Mouse (Mus musculus): ENCODE data around the gene Hgd. TPM values are rescaled to one million over a fixed set of nuclear protein-coding genes. Genes with fewer than 3 reads are reported as not detected.
A peak's percentile ranks its signal among the peaks of the same experiment; 100 is the strongest.

Hgd gene
- 17.8 and 19.5 TPM in 2 replicates for polyA plus RNA-seq (2016; fragmentation: Nextera tagmentation; extraction: Ambion mirVana)

- 52% methylated on average over 4 of the region's 4 CpGs for WGBS (ENCODE audit: insufficient replicate concordance)
- H3K9me3 ChIP-seq (replicated peaks): no peaks in the 10 kb centered on the region
- peaks cover 6% of the 10 kb centered on the region for H3K27me3 ChIP-seq (replicated peaks)
- no peak for ATAC-seq
- peak within 1 kb of the TSS; percentile 24 for H3K4me2 ChIP-seq
- H3K4me3 ChIP-seq: peak within 1 kb of the TSS; percentile 25
- no peaks in the 10 kb centered on the region for H3K36me3 ChIP-seq
- H3K27ac ChIP-seq: peak within 1 kb of the TSS; percentile 54; the same call in 1 of the 2 replicates
- H3K9ac ChIP-seq: no peak within 1 kb of the TSS
- H3K4me1 ChIP-seq: peaks cover 15% of the 10 kb centered on the region
Observed at GRCm38 (mm10) chr16:37579994-37580393, at the start of gene Hgd. TSS of gene Hgd (plus strand) at chr16:37580153.

GRCm38 (mm10) chr16:37530170-37530569 lies 49.8 kb upstream of the Hgd start:
- peak; percentile 40; the same call in 1 of the 2 replicates for ATAC-seq
- peaks cover 47% of the 10 kb centered on the region for H3K36me3 ChIP-seq
- no peak overlapping the region for H3K9ac ChIP-seq
- 81% methylated on average over 6 of the region's 6 CpGs for WGBS (ENCODE audit: insufficient replicate concordance)
- no peaks in the 10 kb centered on the region for H3K9me3 ChIP-seq (replicated peaks)
- H3K27ac ChIP-seq: no peak overlapping the region
- no peak overlapping the region for H3K4me3 ChIP-seq
- no peak overlapping the region for H3K4me2 ChIP-seq
- no peaks in the 10 kb centered on the region for H3K27me3 ChIP-seq (replicated peaks)
- peaks cover 15% of the 10 kb centered on the region for H3K4me1 ChIP-seq

GRCm38 (mm10) chr16:37532046-37532445 lies 47.9 kb upstream of the Hgd start:
- H3K27me3 ChIP-seq (replicated peaks): no peaks in the 10 kb centered on the region
- H3K4me1 ChIP-seq: peaks cover 20% of the 10 kb centered on the region
- no peak overlapping the region for H3K4me2 ChIP-seq
- no peak overlapping the region for H3K27ac ChIP-seq
- H3K4me3 ChIP-seq: no peak overlapping the region
- H3K9ac ChIP-seq: no peak overlapping the region
- no peak for ATAC-seq
- 83% methylated on average over 1 of the region's 1 CpGs for WGBS (ENCODE audit: insufficient replicate concordance)
- peaks cover 38% of the 10 kb centered on the region for H3K36me3 ChIP-seq
- H3K9me3 ChIP-seq (replicated peaks): no peaks in the 10 kb centered on the region

- H3K9ac ChIP-seq: no peak overlapping the region
- no peak for ATAC-seq
Observed at GRCm38 (mm10) chr16:37533369-37534068, 46.4 kb upstream of the Hgd start.

GRCm38 (mm10) chr16:37539240-37539610 lies 40.7 kb upstream of the Hgd start:
- Histone ChIP-seq H3K4me2 (peak overlapping the region; percentile 94), H3K9ac (peak overlapping the region; percentile 90), H3K27ac (peak overlapping the region; percentile 82), H3K36me3 (peaks cover 29% of the 10 kb centered on the region), H3K4me1 (peaks cover 36% of the 10 kb centered on the region), H3K4me3 (peak overlapping the region; percentile 89), H3K27me3 (replicated peaks) (no peaks in the 10 kb centered on the region), H3K9me3 (replicated peaks) (no peaks in the 10 kb centered on the region)
- WGBS (ENCODE audit: insufficient replicate concordance): under 1% methylated on average over 22 of the region's 22 CpGs
- ATAC-seq: peak; percentile 61

More at GRCm38 (mm10) chr16:37533369-37534068, 46.4 kb upstream of the Hgd start:
- Histone ChIP-seq H3K27ac (no peak overlapping the region), H3K27me3 (replicated peaks) (no peaks in the 10 kb centered on the region), H3K36me3 (peaks cover 30% of the 10 kb centered on the region), H3K4me2 (no peak overlapping the region), H3K4me3 (no peak overlapping the region), H3K4me1 (peaks cover 32% of the 10 kb centered on the region), H3K9me3 (replicated peaks) (no peaks in the 10 kb centered on the region)
- WGBS (ENCODE audit: insufficient replicate concordance): 45% methylated on average over 8 of the region's 8 CpGs

GRCm38 (mm10) chr16:37539611-37540580 lies 40.1 kb upstream of the Hgd start, which contains the start of the genes Gtf2e1 and Rabl3:
TSS of gene Gtf2e1 (minus strand) at chr16:37539789.
TSS of gene Rabl3 (plus strand) at chr16:37539885.
- 2% methylated on average over 41 of the region's 41 CpGs for WGBS (ENCODE audit: insufficient replicate concordance)
- peak; percentile 98 for ATAC-seq
- Histone ChIP-seq H3K27ac (peak within 1 kb of the TSS; percentile 82), H3K9ac (peak within 1 kb of the TSS; percentile 90), H3K36me3 (peaks cover 26% of the 10 kb centered on the region), H3K27me3 (replicated peaks) (no peaks in the 10 kb centered on the region), H3K9me3 (replicated peaks) (no peaks in the 10 kb centered on the region), H3K4me2 (peak within 1 kb of the TSS; percentile 94), H3K4me1 (peaks cover 31% of the 10 kb centered on the region), H3K4me3 (peak within 1 kb of the TSS; percentile 89)

- 0 out of 2 replicates have a peak overlapping the region, but pooled peaks have one; percentile 73 for H3K27ac ChIP-seq
- H3K36me3 ChIP-seq: peaks cover 21% of the 10 kb centered on the region
- peak overlapping the region; percentile 94 for H3K4me2 ChIP-seq
- H3K9ac ChIP-seq: peak overlapping the region; percentile 75
- H3K4me3 ChIP-seq: peak overlapping the region; percentile 89
- H3K4me1 ChIP-seq: peaks cover 26% of the 10 kb centered on the region
- H3K9me3 ChIP-seq (replicated peaks): no peaks in the 10 kb centered on the region
- H3K27me3 ChIP-seq (replicated peaks): no peaks in the 10 kb centered on the region
- WGBS (ENCODE audit: insufficient replicate concordance): 78% methylated on average over 6 of the region's 6 CpGs
- no peak for ATAC-seq
Observed at GRCm38 (mm10) chr16:37540776-37541175, 39.2 kb upstream of the Hgd start.

- no peak for ATAC-seq
- H3K36me3 ChIP-seq: peaks cover 18% of the 10 kb centered on the region; the same call in 1 of the 2 replicates
- H3K4me2 ChIP-seq: no peak overlapping the region
- no peak overlapping the region for H3K4me3 ChIP-seq
- 79% methylated on average over 5 of the region's 5 CpGs for WGBS (ENCODE audit: insufficient replicate concordance)
- no peaks in the 10 kb centered on the region for H3K9me3 ChIP-seq (replicated peaks)
- H3K27ac ChIP-seq: no peak overlapping the region
- peaks cover 2% of the 10 kb centered on the region; the same call in 1 of the 2 replicates for H3K4me1 ChIP-seq
- no peaks in the 10 kb centered on the region for H3K27me3 ChIP-seq (replicated peaks)
- no peak overlapping the region for H3K9ac ChIP-seq
Observed at GRCm38 (mm10) chr16:37546312-37546711, 33.6 kb upstream of the Hgd start.

- Histone ChIP-seq H3K27me3 (replicated peaks) (no peaks in the 10 kb centered on the region), H3K9ac (no peak overlapping the region), H3K4me2 (no peak overlapping the region), H3K4me3 (no peak overlapping the region), H3K27ac (no peak overlapping the region), H3K4me1 (peaks cover 2% of the 10 kb centered on the region; the same call in 1 of the 2 replicates), H3K36me3 (no peaks in the 10 kb centered on the region), H3K9me3 (replicated peaks) (no peaks in the 10 kb centered on the region)
- 85% methylated on average over 3 of the region's 3 CpGs for WGBS (ENCODE audit: insufficient replicate concordance)
- no peak for ATAC-seq
Observed at GRCm38 (mm10) chr16:37550266-37550665, 29.7 kb upstream of the Hgd start.

- H3K4me2 ChIP-seq: no peak overlapping the region
- ATAC-seq: no peak
- H3K27ac ChIP-seq: no peak overlapping the region
- H3K9ac ChIP-seq: no peak overlapping the region
- no peak overlapping the region for H3K4me3 ChIP-seq
- no peaks in the 10 kb centered on the region for H3K27me3 ChIP-seq (replicated peaks)
- no peaks in the 10 kb centered on the region for H3K36me3 ChIP-seq
- H3K4me1 ChIP-seq: peaks cover 2% of the 10 kb centered on the region; the same call in 1 of the 2 replicates
- WGBS (ENCODE audit: insufficient replicate concordance): 75% methylated on average over 2 of the region's 2 CpGs
- no peaks in the 10 kb centered on the region for H3K9me3 ChIP-seq (replicated peaks)
Observed at GRCm38 (mm10) chr16:37550981-37551380, 29.0 kb upstream of the Hgd start.

GRCm38 (mm10) chr16:37552824-37553223 lies 27.1 kb upstream of the Hgd start:
- Histone ChIP-seq H3K4me1 (peaks cover 2% of the 10 kb centered on the region; the same call in 1 of the 2 replicates), H3K36me3 (peaks cover 14% of the 10 kb centered on the region), H3K9ac (no peak overlapping the region), H3K4me2 (no peak overlapping the region), H3K27ac (no peak overlapping the region), H3K9me3 (replicated peaks) (no peaks in the 10 kb centered on the region), H3K27me3 (replicated peaks) (no peaks in the 10 kb centered on the region), H3K4me3 (no peak overlapping the region)
- ATAC-seq: no peak
- 61% methylated on average over 3 of the region's 3 CpGs for WGBS (ENCODE audit: insufficient replicate concordance)

All from liver, embryonic 12.5 days (tissue).